In genomic region chr11:32395791-32396190, GRCm38 (mm10) we compare ENCODE assay signal across 19 mouse cellular contexts. TPM values are rescaled to one million over a fixed set of nuclear protein-coding genes. Genes with fewer than 3 reads are reported as not detected.
DNase-seq lines count a peak whose midpoint lies in the region; ATAC-seq lines count a peak whose summit lies in the region.
"Had no signal": no experiment of that assay in that cellular context is flagged by ENCODE, and none has a peak within 500 bp of the region (broad histone marks: within the 10 kb centered on the region; RNA-seq: fewer than 3 reads in every experiment).

No protein-coding gene starts in this region.

- H3K4me3 ChIP-seq in limb, embryonic 15.5 days, result no peak overlapping the region
- H3K4me3 ChIP-seq in limb, embryonic 10.5 days, result no peak overlapping the region
- H3K4me3 ChIP-seq in stomach, embryonic 15.5 days (replicated peaks), result no peak overlapping the region
- H3K4me3 ChIP-seq in kidney, embryonic 14.5 days (ENCODE audit: low read length), result no peak overlapping the region
- H3K4me3 ChIP-seq: forebrain, embryonic 15.5 days; heart, embryonic 10.5 days; hindbrain, embryonic 15.5 days had no signal

- peaks cover 70% of the 10 kb centered on the region for H3K36me3 ChIP-seq in limb, embryonic 15.5 days
- peaks cover 95% of the 10 kb centered on the region for H3K36me3 ChIP-seq in limb, embryonic 10.5 days
- peaks cover 9% of the 10 kb centered on the region for H3K36me3 ChIP-seq in stomach, embryonic 15.5 days
- peaks cover 18% of the 10 kb centered on the region; the same call in 1 of the 2 replicates for H3K36me3 ChIP-seq in kidney, embryonic 14.5 days (ENCODE audit: control insufficient read depth, insufficient read depth, low read length)

- no peaks in the 10 kb centered on the region for H3K27me3 ChIP-seq in limb, embryonic 15.5 days
- H3K27me3 ChIP-seq in limb, embryonic 10.5 days (ENCODE audit: low read depth, poor library complexity, severe bottlenecking), result no peaks in the 10 kb centered on the region
- no peaks in the 10 kb centered on the region for H3K27me3 ChIP-seq in stomach, embryonic 15.5 days (replicated peaks)
- no peaks in the 10 kb centered on the region for H3K27me3 ChIP-seq in kidney, embryonic 14.5 days (ENCODE audit: control insufficient read depth, insufficient read depth, low read length)
- H3K27me3 ChIP-seq: forebrain, embryonic 15.5 days; hindbrain, embryonic 15.5 days; Patski had no signal

- whole genome bisulfite sequencing in limb, embryonic 15.5 days, result 60% methylated on average over 6 of the region's 6 CpGs
- 89% methylated on average over 6 of the region's 6 CpGs for WGBS in limb, embryonic 10.5 days
- WGBS in stomach, embryonic 15.5 days, result 50% methylated on average over 6 of the region's 6 CpGs
- 82% methylated on average over 6 of the region's 6 CpGs for WGBS in kidney, embryonic 14.5 days

- no peak for ATAC-seq in limb, embryonic 15.5 days (ENCODE audit: insufficient number of reproducible peaks, low FRiP score, low TSS enrichment, low read depth)
- ATAC-seq in stomach, embryonic 15.5 days (ENCODE audit: insufficient read depth, low FRiP score, low read depth), result no peak
- ATAC-seq in kidney, embryonic 14.5 days (ENCODE audit: low FRiP score, low TSS enrichment), result no peak
- ATAC-seq: activated CD4-positive, CD25-positive, alpha-beta regulatory T cell, adult 4 months; forebrain, embryonic 15.5 days; Patski had no signal

- no peak overlapping the region for H3K4me2 ChIP-seq in limb, embryonic 15.5 days
- no peak overlapping the region for H3K4me2 ChIP-seq in stomach, embryonic 15.5 days
- no peak overlapping the region for H3K4me2 ChIP-seq in kidney, embryonic 14.5 days (replicated peaks; ENCODE audit: low read depth, low read length)
- H3K4me2 ChIP-seq: forebrain, embryonic 15.5 days; hindbrain, embryonic 15.5 days had no signal

- H3K27ac ChIP-seq in limb, embryonic 15.5 days, result peak overlapping the region; percentile 18; the same call in 1 of the 2 replicates
- no peak overlapping the region for H3K27ac ChIP-seq in limb, embryonic 10.5 days
- H3K27ac ChIP-seq in stomach, embryonic 15.5 days, result peak overlapping the region; percentile 46; the same call in 1 of the 2 replicates
- H3K27ac ChIP-seq in kidney, embryonic 14.5 days (ENCODE audit: low read depth, low read length), result no peak overlapping the region
- H3K27ac ChIP-seq: forebrain, embryonic 15.5 days; heart, embryonic 10.5 days; hindbrain, embryonic 15.5 days had no signal

- no peak overlapping the region for H3K9ac ChIP-seq in limb, embryonic 15.5 days
- H3K9ac ChIP-seq in stomach, embryonic 15.5 days, result no peak overlapping the region
- H3K9ac ChIP-seq in kidney, embryonic 14.5 days (ENCODE audit: low read depth, low read length), result no peak overlapping the region
- H3K9ac ChIP-seq: forebrain, embryonic 15.5 days; hindbrain, embryonic 15.5 days had no signal

- DNase-seq in heart, postnatal 10 days, result peak; percentile 41 to 42
- no peak for DNase-seq in heart, postnatal 25 days (ENCODE audit: low spot score)
- DNase-seq in limb, embryonic 10.5 days (ENCODE audit: low spot score), result no peak
- peak; percentile 61 for DNase-seq in lung, postnatal 10 days
- DNase-seq in lung, postnatal 36 days, result no peak
- DNase-seq: adrenal gland, postnatal 14 days; cerebellum, adult 11-12 months; cerebellum, adult 9-10 months; cerebellum, postnatal 25 days; gastrocnemius, postnatal 36 days; heart, adult 18-20 months had no signal

- 0 out of 2 replicates have a peak, but pooled peaks cover 5% of the 10 kb centered on the region for H3K4me1 ChIP-seq in limb, embryonic 15.5 days
- H3K4me1 ChIP-seq in limb, embryonic 10.5 days, result no peaks in the 10 kb centered on the region
- no peaks in the 10 kb centered on the region; the same call in 1 of the 2 replicates for H3K4me1 ChIP-seq in stomach, embryonic 15.5 days
- H3K4me1 ChIP-seq in kidney, embryonic 14.5 days (ENCODE audit: control insufficient read depth, insufficient read depth, low read length), result no peaks in the 10 kb centered on the region
- H3K4me1 ChIP-seq: forebrain, embryonic 15.5 days; hindbrain, embryonic 15.5 days had no signal

- no peaks in the 10 kb centered on the region for H3K9me3 ChIP-seq in limb, embryonic 15.5 days
- no peaks in the 10 kb centered on the region for H3K9me3 ChIP-seq in limb, embryonic 10.5 days (replicated peaks)
- H3K9me3 ChIP-seq in stomach, embryonic 15.5 days, result no peaks in the 10 kb centered on the region
- H3K9me3 ChIP-seq in kidney, embryonic 14.5 days (ENCODE audit: control insufficient read depth, low read length), result no peaks in the 10 kb centered on the region
- H3K9me3 ChIP-seq: forebrain, embryonic 15.5 days; heart, embryonic 10.5 days; hindbrain, embryonic 15.5 days had no signal

- intact Hi-C loops in heart, postnatal 10 days (cut with DNase I), result no loop called here
- intact Hi-C loops in heart, postnatal 25 days (cut with DNase I), result no loop called here

RNA-seq across cellular contexts. Expression of gene Sh3pxd2b, which starts 48.2 kb away (rescaled TPM):
- total RNA-seq in heart, postnatal 10 days (2021), result 10 to 100 TPM; 27.6 to 29.6 TPM
- 1 to 10 TPM; 5.8 to 7.7 TPM for total RNA-seq in heart, postnatal 25 days (2021)
- polyA plus RNA-seq in limb, embryonic 15.5 days (2015; fragmentation: Nextera tagmentation; extraction: Ambion mirVana), result 28.4 and 28.6 TPM in 2 replicates
- 25.0 and 31.3 TPM in 2 replicates for polyA plus RNA-seq in limb, embryonic 10.5 days (2016; fragmentation: Nextera tagmentation; extraction: Ambion mirVana)
- 18.6 and 20.3 TPM in 2 replicates for polyA plus RNA-seq in stomach, embryonic 15.5 days (2015; fragmentation: Nextera tagmentation; extraction: Ambion mirVana)
- 19.1 and 25.2 TPM in 2 replicates for polyA plus RNA-seq in kidney, embryonic 14.5 days (2014; fragmentation: Nextera tagmentation; extraction: Ambion mirVana)

RNA-seq across cellular contexts. Expression of gene Ubtd2, which starts 59.4 kb away (rescaled TPM):
- 10 to 100 TPM; 18.1 to 19.8 TPM for total RNA-seq in heart, postnatal 10 days (2021)
- 1 to 10 TPM; 6.3 to 8.9 TPM for total RNA-seq in heart, postnatal 25 days (2021)
- polyA plus RNA-seq in limb, embryonic 15.5 days (2015; fragmentation: Nextera tagmentation; extraction: Ambion mirVana), result 90.6 and 97.1 TPM in 2 replicates
- polyA plus RNA-seq in limb, embryonic 10.5 days (2016; fragmentation: Nextera tagmentation; extraction: Ambion mirVana), result 74.2 and 82.0 TPM in 2 replicates
- polyA plus RNA-seq in stomach, embryonic 15.5 days (2015; fragmentation: Nextera tagmentation; extraction: Ambion mirVana), result 37.8 and 38.7 TPM in 2 replicates
- polyA plus RNA-seq in kidney, embryonic 14.5 days (2014; fragmentation: Nextera tagmentation; extraction: Ambion mirVana), result 47.9 and 61.5 TPM in 2 replicates

Comparison
In these comparisons a context has a peak if more than half of its experiments do, and no peak if none do; other contexts are left out.
1. DNase-seq: peak in heart, postnatal 10 days (2 of 2) and lung, postnatal 10 days (single experiment); none in heart, postnatal 25 days (single experiment), limb, embryonic 10.5 days (single experiment) and lung, postnatal 36 days (single experiment).
2. H3K27ac ChIP-seq: peak in limb, embryonic 15.5 days (single experiment) and stomach, embryonic 15.5 days (single experiment); none in limb, embryonic 10.5 days (single experiment) and kidney, embryonic 14.5 days (single experiment).